Mouse (Mus musculus) frontal cortex, postnatal 25 days (tissue): ENCODE results near the gene Sla2.
"Not testable (repeated sequence)": the region's sequence is repeated elsewhere in the genome, so short reads cannot be mapped to it uniquely, and the experiment has no call there.

Experiments used
- DNase-seq, 2 experiments: peaks; one replicate each; pipeline ENCODE4 v3.0.0; 2022; ENCODE audit warnings: low spot score in 2 of 2

Sla2 gene

GRCm38 (mm10) chr2:156868994-156869393 lies 18.0 kb downstream of the Sla2 start:
- DNase-seq, result no peak

- no peak for DNase-seq
These were observed 22.5 kb downstream of the Sla2 start for GRCm38 (mm10) chr2:156864481-156864880.

- DNase-seq, result no peak
These were observed 23.4 kb downstream of the Sla2 start for GRCm38 (mm10) chr2:156863487-156864160.

DNA sequence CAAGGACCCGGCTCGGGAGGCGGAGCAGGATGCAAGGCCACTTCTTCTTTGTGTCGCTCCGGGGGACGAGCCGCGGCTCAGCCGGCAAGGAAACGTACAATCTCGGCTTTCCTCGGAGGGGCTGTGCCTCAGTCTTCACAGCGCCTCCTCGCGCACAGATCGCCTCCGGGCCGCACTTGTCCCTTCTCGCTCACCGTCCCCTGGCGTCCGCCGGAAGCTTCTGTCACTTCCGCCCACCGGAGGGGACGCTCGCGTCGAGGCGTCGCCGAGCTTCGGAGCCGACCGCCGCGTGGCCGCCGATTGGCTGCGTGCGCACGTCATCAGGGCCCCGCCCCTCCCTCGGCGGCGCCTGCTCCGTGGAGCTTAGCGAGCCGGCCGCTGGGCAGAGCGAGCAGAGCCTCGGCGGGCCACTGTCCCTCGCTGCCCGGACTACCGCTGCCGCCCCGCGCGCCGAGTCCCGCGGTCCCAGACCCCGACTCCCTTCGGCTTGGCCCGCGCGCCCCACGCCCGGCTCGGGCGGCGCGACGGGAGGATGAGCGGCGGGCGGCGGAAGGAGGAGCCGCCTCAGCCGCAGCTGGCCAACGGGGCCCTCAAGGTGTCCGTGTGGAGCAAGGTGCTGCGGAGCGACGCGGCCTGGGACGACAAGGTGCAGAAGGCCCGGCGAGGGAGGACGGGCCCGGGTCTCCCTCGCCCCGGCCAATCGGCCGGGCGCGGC lies 24.1 kb downstream of the Sla2 start, which contains the start of gene Rab5if:
TSS of gene Rab5if (plus strand) at position 357 of the 715 bp plus-strand sequence.
- DNase-seq, result peak; percentile 93 to 97

- DNase-seq, result no peak
These were observed 24.8 kb downstream of the Sla2 start for GRCm38 (mm10) chr2:156862041-156862717.

GRCm38 (mm10) chr2:156858671-156859070 lies 28.3 kb downstream of the Sla2 start:
- DNase-seq, result no peak

- DNase-seq, result no peak
These were observed 29.2 kb downstream of the Sla2 start, which contains the start of gene 4930518I15Rik for GRCm38 (mm10) chr2:156857835-156858234. Gene 4930518I15Rik, minus strand, starts transcription at chr2:156857946.

GRCm38 (mm10) chr2:156857385-156857791 lies 29.6 kb downstream of the Sla2 start:
- DNase-seq, result no peak

DNA sequence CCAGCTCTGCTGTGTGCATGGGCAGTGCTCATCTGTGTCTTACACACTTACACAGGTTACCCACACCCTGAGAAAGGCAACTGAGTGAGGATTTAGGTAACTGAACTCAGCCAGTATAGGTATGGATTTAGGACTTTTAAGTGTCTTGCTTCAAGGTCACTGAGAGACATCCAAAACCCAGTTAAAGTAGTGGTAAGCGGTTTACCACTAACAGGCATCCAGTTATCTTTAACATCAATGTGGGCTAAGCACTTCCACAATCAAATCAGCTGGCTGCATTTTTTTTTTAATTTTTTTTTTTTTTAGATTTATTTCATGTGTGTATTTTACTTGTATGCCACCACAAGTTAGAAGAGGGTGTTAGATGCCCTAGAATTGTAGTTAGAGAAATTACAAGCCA lies 30.7 kb downstream of the Sla2 start:
- DNase-seq, result no peak

- not testable (repeated sequence) for DNase-seq
These were observed 32.8 kb downstream of the Sla2 start for GRCm38 (mm10) chr2:156853999-156854771.

DNA sequence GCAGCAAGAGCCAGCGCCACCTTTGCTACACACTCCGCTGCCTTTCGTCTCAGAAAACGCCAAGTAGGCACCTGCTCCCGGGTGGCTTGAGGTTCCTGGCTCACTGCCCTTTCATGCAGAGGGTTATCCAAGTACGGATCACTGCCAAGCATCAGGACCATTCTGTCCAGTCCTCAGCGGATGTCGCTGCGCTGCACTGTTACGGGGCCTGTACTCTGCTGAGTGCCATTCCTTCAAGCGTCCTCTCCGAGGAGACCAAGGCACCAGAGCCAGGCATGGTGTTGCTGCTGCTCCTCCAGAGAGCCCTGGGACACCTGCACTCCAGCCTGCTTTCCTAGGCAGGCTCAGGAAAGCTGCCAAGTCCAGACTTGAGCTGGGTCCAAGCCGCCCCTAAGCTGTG lies 33.4 kb downstream of the Sla2 start:
- DNase-seq, result not testable (repeated sequence)

GRCm38 (mm10) chr2:156850505-156850904 lies 36.5 kb downstream of the Sla2 start:
- DNase-seq, result no peak

DNA sequence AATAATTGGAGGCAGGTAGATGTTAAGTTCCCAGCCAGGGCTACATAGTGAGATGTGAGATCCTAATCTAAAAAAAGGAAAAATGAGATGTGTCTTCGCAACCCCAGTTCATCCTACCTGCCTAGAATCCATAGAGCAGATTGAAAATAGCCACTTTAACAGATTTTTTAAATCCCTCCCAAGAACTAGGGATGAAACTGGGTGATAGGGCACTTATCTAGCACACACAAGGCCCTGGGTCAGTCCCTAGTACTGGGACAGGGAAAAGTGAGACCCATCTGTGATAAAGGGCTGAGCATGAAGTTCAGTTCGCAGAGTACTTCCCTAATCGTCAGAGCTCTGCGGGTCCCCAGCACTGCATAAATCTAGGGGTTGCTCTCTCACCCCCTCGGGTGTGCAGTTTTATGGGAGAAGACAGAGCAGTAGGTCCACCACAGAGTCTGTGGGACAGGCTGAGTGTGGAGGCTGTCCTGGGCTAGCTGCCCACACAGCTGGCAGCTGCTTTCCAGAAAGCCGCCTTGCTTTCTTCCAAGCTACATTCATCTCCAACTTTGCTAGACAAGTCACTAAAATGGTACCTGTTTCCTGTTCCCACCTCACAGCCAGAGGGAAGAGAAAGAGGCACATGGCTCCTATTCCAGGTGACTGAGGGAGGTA lies 38.3 kb downstream of the Sla2 start:
- no peak for DNase-seq

GRCm38 (mm10) chr2:156847653-156848052 lies 39.3 kb downstream of the Sla2 start:
- no peak for DNase-seq

DNA sequence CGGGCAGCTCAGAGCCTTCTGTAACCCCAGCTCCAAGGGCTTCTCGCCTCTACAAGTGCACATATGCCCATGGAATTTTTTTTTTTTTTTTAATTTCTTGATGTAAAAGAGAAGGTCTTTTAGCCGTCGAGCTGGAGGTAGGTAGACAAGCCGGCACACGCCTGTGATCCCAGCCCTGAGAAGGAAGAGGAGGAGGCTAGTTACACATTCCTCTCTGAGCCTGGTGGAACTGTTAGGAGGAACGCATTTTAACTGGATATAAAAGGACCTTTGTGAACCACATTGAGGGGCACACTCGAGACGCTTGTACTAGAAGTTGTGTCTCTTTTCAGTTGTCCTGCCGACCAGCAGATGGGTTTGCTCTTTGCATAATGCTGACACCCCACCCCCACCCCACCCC lies 42.3 kb downstream of the Sla2 start:
- no peak for DNase-seq

DNA sequence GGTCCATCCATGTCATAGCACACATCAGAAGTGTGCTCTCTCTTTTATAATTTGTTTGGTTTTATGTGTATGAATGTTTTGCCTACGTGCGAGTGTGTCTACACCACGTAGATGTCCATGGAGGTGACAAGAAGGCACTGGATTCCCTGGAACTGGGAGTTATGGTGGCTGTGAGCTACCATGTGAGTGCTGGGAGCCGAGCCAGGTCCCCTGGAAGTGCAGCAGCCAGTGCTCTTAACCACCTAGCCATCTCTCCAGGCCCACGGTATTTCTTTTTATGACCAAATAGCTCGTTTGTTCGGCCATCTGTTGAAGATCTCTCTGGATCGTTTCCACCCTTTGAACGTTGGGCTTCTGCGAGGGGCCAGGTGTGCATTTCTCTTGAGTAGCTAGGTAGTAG lies 43.7 kb downstream of the Sla2 start:
- no peak for DNase-seq

DNA sequence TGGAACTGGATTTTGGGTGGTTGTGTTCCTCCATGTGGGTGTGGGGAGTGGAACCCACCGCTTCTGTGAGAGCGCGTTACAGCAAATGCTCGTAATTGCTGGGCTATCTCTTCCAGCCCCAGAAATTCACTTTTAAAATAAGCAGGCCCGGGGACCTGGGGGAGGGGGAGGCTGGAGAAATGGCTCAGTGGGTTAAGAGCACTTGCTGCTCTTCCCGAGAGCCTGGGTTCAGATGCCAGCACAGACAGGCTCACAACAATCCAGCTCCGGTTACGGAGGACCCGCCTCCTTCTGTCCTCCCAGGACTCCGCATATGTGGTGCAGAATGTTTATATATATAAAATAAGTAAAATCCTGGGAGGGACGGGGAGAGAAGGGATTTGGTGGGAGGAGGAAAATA lies 44.3 kb downstream of the Sla2 start:
- no peak for DNase-seq

GRCm38 (mm10) chr2:156841841-156842706 lies 44.9 kb downstream of the Sla2 start:
- DNase-seq, result no peak

- DNase-seq, result peak in 1 of 2 experiments; percentile 26
These were observed 45.8 kb downstream of the Sla2 start for GRCm38 (mm10) chr2:156841028-156841840.
